Mouse (Mus musculus) myocyte (in vitro differentiated cells): ENCODE measurements around the gene Pou2f2. TPM values are rescaled to one million over a fixed set of nuclear protein-coding genes. Genes with fewer than 3 reads are reported as not detected.

ENCODE experiments used
- H3K27me3 ChIP-seq: one replicate; pipeline ENCODE4 v1.6.1; 2011; ENCODE audit not compliant: control insufficient read depth, insufficient read depth, insufficient read length
- H3K36me3 ChIP-seq: one replicate; pipeline ENCODE4 v1.6.1; 2011; ENCODE audit not compliant: control insufficient read depth, insufficient read depth
- H3K4me2 ChIP-seq: one replicate; pipeline ENCODE4 v1.6.1; 2011; ENCODE audit warnings: low read depth, control low read depth
- H3K4me3 ChIP-seq: one replicate; pipeline ENCODE4 v1.5.1; 2011; ENCODE audit warnings: mild to moderate bottlenecking, control low read depth, moderate library complexity
- H3K79me2 ChIP-seq: one replicate; pipeline ENCODE4 v1.6.1; 2011; ENCODE audit not compliant: control insufficient read depth, insufficient read depth
- H3ac ChIP-seq: one replicate; pipeline ENCODE4 v1.6.1; 2011; ENCODE audit not compliant: control insufficient read depth, insufficient read length
- CEBPB ChIP-seq: IDR thresholded peaks from 2 replicates; pipeline ENCODE4 v1.6.1; 2011; ENCODE audit warnings: mild to moderate bottlenecking, moderate library complexity; ENCODE audit not compliant: poor library complexity, insufficient read depth, severe bottlenecking
- E2F4 ChIP-seq: IDR thresholded peaks from one replicate; pipeline ENCODE4 v1.6.1; 2011; ENCODE audit warnings: mild to moderate bottlenecking, control low read depth, moderate library complexity; ENCODE audit not compliant: insufficient read depth
- MAX ChIP-seq: IDR thresholded peaks from one replicate; pipeline ENCODE4 v1.6.1; 2011; ENCODE audit warnings: low read depth, mild to moderate bottlenecking, control low read depth
- MYOD1 ChIP-seq, 3 experiments: IDR thresholded peaks; one replicate each; pipeline ENCODE4 v1.6.1; 2011; ENCODE audit warnings: control low read depth in 2 of 3, low read depth in 2 of 3, mild to moderate bottlenecking in 2 of 3, moderate library complexity in 1 of 3; ENCODE audit not compliant: insufficient read length in 2 of 3, control insufficient read depth in 1 of 3
- MYOG ChIP-seq, 3 experiments: IDR thresholded peaks; one replicate each; pipeline ENCODE4 v1.6.1; 2011; ENCODE audit warnings: control low read depth in 2 of 3, low read depth in 2 of 3, mild to moderate bottlenecking in 2 of 3; ENCODE audit not compliant: insufficient read length in 2 of 3, control insufficient read depth in 1 of 3, insufficient read depth in 1 of 3
- POLR2A ChIP-seq: IDR thresholded peaks from one replicate; pipeline ENCODE4 v1.6.1; 2011; ENCODE audit warnings: low read depth, mild to moderate bottlenecking, control low read depth, moderate library complexity; ENCODE audit not compliant: insufficient read length
- POLR2AphosphoS2 ChIP-seq: IDR thresholded peaks from one replicate; pipeline ENCODE4 v1.6.1; 2011; ENCODE audit warnings: low read depth, control low read depth; ENCODE audit not compliant: insufficient read length
- REST ChIP-seq: IDR thresholded peaks from one replicate; pipeline ENCODE4 v1.6.1; 2011; ENCODE audit warnings: mild to moderate bottlenecking, control low read depth, moderate library complexity; ENCODE audit not compliant: insufficient read depth, insufficient read length
- SRF ChIP-seq: IDR thresholded peaks from one replicate; pipeline ENCODE4 v1.6.1; 2011; ENCODE audit warnings: low read depth; ENCODE audit not compliant: control insufficient read depth, insufficient read length
- TCF12 ChIP-seq: IDR thresholded peaks from one replicate; pipeline ENCODE4 v1.6.1; 2011; ENCODE audit warnings: mild to moderate bottlenecking, control low read depth; ENCODE audit not compliant: poor library complexity, insufficient read depth, severe bottlenecking
- TCF3 ChIP-seq: IDR thresholded peaks from one replicate; pipeline ENCODE4 v1.6.1; 2011; ENCODE audit warnings: low read depth, control low read depth; ENCODE audit not compliant: insufficient read length
- USF1 ChIP-seq: IDR thresholded peaks from one replicate; pipeline ENCODE4 v1.6.1; 2011; ENCODE audit warnings: low read depth, mild to moderate bottlenecking, control low read depth, moderate library complexity
- polyA plus RNA-seq: library from polyadenylated mRNA; unstranded; fragments of >200 nt; fragmentation: generic; extraction: Trizol; gene quantifications from one replicate; pipeline ENCODE4 v1.2.1, GENCODE M21; 2012; ENCODE audit warnings: missing spikeins

Gene Pou2f2
- polyA plus RNA-seq, 1 experiment: 0.01 TPM

GRCm38 (mm10) chr7:25156158-25156648, 23.3 kb downstream of the Pou2f2 start:
- no peak overlapping the region for H3K4me3 ChIP-seq
- no peak overlapping the region for H3ac ChIP-seq
- peak overlapping the region; percentile 60 for H3K4me2 ChIP-seq
- no peaks in the 10 kb centered on the region for H3K79me2 ChIP-seq
- H3K36me3 ChIP-seq: no peaks in the 10 kb centered on the region
- TF ChIP-seq TCF12 (no peak), MYOD1 (IDR thresholded peaks at IDR 0.05; ENCODE audit: control insufficient read depth in 1 of 3, insufficient read length in 2 of 3, low read depth in 2 of 3) (no peak), CEBPB (no peak), SRF (no peak), USF1 (no peak), MAX (no peak), E2F4 (no peak), MYOG (IDR thresholded peaks at IDR 0.05; ENCODE audit: control insufficient read depth in 1 of 3, insufficient read depth in 1 of 3, insufficient read length in 2 of 3, low read depth in 2 of 3) (no peak), TCF3 (no peak), REST (no peak), POLR2AphosphoS2 (no peak)
- H3K27me3 ChIP-seq: peaks cover 11% of the 10 kb centered on the region

GRCm38 (mm10) chr7:25155469-25156157, 23.9 kb downstream of the Pou2f2 start:
- Histone ChIP-seq H3ac (no peak overlapping the region), H3K27me3 (peaks cover 14% of the 10 kb centered on the region), H3K4me3 (no peak overlapping the region), H3K4me2 (peak overlapping the region; percentile 60), H3K79me2 (no peaks in the 10 kb centered on the region), H3K36me3 (no peaks in the 10 kb centered on the region)
- TF ChIP-seq SRF (no peak), MYOD1 (IDR thresholded peaks at IDR 0.05; ENCODE audit: control insufficient read depth in 1 of 3, insufficient read length in 2 of 3, low read depth in 2 of 3) (no peak), MAX (no peak), CEBPB (no peak), TCF3 (no peak), TCF12 (no peak), POLR2A (no peak), USF1 (no peak), E2F4 (no peak), REST (no peak), MYOG (IDR thresholded peaks at IDR 0.05; ENCODE audit: control insufficient read depth in 1 of 3, insufficient read depth in 1 of 3, insufficient read length in 2 of 3, low read depth in 2 of 3) (no peak)

GRCm38 (mm10) chr7:25154648-25155047, 24.9 kb downstream of the Pou2f2 start:
- no peak overlapping the region for H3K4me3 ChIP-seq
- no peaks in the 10 kb centered on the region for H3K79me2 ChIP-seq
- H3K36me3 ChIP-seq: no peaks in the 10 kb centered on the region
- TF ChIP-seq E2F4 (no peak), MYOG (IDR thresholded peaks at IDR 0.05; ENCODE audit: control insufficient read depth in 1 of 3, insufficient read depth in 1 of 3, insufficient read length in 2 of 3, low read depth in 2 of 3) (no peak), MYOD1 (IDR thresholded peaks at IDR 0.05; ENCODE audit: control insufficient read depth in 1 of 3, insufficient read length in 2 of 3, low read depth in 2 of 3) (no peak), TCF3 (no peak), SRF (no peak), MAX (no peak), REST (no peak), CEBPB (no peak)
- no peak overlapping the region for H3ac ChIP-seq
- H3K27me3 ChIP-seq: peaks cover 22% of the 10 kb centered on the region
- no peak overlapping the region for H3K4me2 ChIP-seq

- Histone ChIP-seq H3K4me3 (no peak overlapping the region), H3K36me3 (no peaks in the 10 kb centered on the region), H3K79me2 (no peaks in the 10 kb centered on the region), H3K4me2 (no peak overlapping the region), H3ac (no peak overlapping the region), H3K27me3 (peaks cover 24% of the 10 kb centered on the region)
- TF ChIP-seq TCF3 (no peak), REST (no peak), TCF12 (no peak), MYOG (IDR thresholded peaks at IDR 0.05; ENCODE audit: control insufficient read depth in 1 of 3, insufficient read depth in 1 of 3, insufficient read length in 2 of 3, low read depth in 2 of 3) (no peak), SRF (no peak), USF1 (no peak), POLR2A (no peak), MAX (no peak), MYOD1 (IDR thresholded peaks at IDR 0.05; ENCODE audit: control insufficient read depth in 1 of 3, insufficient read length in 2 of 3, low read depth in 2 of 3) (no peak), E2F4 (no peak), CEBPB (no peak), POLR2AphosphoS2 (no peak)
These were observed 25.7 kb downstream of the Pou2f2 start for GRCm38 (mm10) chr7:25153841-25154240.
